Mouse (Mus musculus): Measurements from ENCODE around the gene Bcar1.

DNA sequence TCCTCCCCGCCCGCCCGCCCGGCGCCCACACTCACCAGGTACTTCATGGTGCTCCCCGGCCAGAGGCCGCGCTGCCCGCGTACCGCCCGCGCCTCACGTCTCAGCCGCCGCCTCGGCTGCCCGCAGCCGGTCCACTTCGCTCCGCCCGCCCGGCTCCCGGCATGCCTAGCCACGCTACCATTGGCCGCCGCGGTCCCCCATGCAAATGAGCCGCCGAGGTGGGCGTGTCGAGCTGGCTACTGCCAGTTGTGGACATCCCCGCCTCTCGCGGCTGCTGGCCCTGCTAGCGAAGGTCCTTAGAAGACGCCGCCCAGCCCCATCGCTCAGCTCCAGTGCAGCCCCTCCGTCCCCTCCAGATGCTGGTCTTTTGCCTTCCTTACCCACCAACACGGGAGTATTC is 11.6 kb downstream of the Bcar1 start:
- TF ChIP-seq CTCF (IDR thresholded peaks at IDR 0.05; ENCODE audit: control insufficient read depth, insufficient read depth, low read length) (no peak), POLR2A (IDR thresholded peaks at IDR 0.05; ENCODE audit: borderline replicate concordance, control insufficient read depth, low read depth, low read length) (no peak)
